Mouse (Mus musculus) retina, embryonic 14.5 days (tissue): ENCODE data around the gene Ppp1r21.

Experiments
- DNase-seq: peaks from one replicate; pipeline ENCODE4 v3.0.0-alpha.2; 2015; ENCODE audit warnings: low spot score

Gene Ppp1r21

DNA sequence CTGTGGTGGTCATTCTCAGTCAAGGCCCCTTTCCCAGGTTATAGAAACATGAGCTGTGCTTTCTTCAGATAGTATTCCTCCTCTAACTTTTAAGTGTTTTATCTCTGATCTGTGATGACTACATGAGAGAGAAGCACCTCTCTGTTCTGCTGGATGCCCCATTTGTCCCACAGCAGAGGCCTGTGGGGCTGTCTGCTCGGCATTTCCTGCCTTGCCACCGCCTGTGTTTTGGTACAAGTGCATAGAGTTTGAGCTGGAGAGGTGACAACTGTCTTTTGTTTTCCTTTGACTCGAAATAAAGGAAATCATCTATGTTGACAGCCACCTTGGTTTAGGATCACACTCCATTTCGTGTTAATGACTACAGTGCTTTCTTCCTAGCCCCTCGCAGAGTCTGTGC lies 44.9 kb downstream of the Ppp1r21 start:
- no peak for DNase-seq

DNA sequence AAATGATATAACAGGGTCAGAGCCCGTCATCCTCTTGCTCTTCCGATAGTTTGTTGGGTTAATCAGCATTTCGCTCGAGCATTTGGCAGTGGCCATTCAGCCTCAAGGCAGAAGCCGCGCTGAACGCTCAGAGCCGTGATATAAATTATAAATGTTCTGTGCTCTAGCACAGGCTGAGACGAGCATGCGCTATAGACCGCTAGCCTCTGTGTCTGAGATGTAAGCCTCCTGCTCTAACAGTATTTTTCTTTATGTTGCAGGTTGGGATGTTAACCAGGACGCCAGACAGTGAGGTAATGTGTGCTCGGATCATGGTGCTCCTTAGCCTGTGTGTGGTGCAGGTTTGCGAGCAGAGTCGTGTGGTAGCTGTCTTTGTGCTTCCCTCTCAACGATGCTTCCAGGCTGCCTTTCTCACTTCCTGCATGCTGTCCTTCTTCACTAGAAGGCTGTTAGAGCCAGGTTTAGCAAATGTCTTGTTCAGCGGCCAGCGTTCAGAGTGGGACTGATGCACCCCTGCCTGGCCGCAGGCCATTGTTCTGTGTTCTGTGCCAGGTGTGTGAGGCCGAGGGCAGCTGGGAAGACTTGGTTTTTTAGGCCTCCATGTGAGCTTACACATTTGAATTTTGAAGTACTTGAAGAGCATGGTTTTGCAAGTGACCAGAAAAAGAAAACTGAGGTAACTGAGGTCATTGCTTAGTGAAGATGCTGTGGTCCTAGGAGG lies 48.8 kb downstream of the Ppp1r21 start:
- peak; percentile 22 for DNase-seq

DNA sequence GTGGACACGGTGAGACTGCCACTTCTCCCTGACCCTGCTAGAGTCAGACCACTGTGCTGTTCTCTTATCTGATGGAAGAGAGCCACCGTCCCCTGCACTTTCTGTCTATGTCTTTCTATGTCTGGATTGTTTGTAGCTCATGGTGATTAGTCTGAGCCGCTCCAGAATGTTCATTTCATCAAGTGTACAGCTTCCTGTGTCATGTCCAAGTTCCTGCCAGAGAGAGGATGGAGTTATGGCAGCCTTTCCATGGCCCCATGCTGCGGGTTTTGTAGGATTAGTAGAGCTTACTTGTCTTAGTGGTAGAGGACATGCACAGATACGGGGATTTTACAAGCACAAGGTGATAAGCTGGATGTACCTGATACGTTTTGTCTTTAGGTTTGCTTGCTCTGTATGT lies 50.6 kb downstream of the Ppp1r21 start:
- DNase-seq = no peak

DNA sequence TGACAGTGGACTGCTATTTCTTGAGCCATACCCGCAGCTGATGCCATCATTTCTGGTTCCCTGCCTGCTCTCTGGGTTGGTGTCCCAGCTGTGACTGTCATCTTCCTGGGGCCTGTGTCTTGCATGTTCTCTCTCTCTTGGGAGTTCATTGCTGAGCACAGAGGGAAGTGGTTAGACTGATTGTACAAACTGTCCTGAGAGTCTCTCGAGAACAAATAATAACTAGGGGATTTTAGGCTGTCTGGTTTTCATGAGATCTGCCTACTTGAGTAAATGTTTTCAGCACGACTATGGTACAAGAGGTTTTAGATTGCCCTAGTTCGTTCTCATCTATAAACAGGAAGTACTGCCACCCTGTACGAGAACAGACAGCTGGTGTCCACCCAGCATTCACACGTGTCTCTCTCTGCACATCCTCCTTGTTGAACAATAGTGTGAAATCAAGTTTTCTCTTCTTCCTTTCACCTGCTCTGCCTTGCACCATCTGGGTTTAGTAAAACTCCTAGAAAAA lies 51.6 kb downstream of the Ppp1r21 start:
- no peak for DNase-seq

DNA sequence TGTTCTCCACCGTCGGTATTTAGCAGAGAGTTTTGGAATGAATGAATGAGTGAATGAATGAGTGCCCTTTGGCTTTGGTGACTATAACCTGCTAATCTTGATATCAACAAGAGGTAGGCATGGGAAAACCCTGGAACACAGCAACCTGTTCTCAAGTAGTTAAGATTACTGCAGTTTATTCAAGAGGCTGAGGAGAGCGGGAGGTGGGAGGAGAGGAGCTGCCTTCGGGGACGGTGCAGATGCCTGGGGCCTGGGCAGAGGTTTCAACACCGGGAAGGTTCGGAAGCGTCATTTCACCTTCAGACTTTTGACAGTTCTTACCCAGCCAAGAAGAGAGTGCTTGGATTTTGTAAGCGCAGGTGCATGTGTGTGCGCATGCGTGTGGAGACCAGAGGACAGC lies 53.1 kb downstream of the Ppp1r21 start:
- DNase-seq = no peak

DNA sequence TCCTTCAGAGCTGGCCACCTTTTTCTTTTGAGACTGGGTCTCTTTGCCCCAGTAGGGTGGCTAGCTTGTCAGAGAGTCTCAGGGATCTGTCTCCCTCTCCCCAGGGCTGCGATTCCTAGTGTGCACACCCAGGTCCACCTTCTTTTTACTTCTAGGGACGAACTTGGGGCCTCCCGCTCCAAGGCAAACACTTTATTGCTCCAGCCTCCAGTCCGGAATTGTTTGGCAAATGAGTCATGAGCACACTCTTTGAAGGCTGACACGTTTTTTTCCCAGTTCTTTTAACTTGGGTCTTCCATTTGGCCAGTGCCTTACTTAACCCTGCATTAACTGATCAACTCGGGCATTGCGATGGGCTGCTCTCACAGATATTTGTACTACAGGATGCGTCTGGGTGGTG lies 53.5 kb downstream of the Ppp1r21 start:
- DNase-seq = no peak

DNA sequence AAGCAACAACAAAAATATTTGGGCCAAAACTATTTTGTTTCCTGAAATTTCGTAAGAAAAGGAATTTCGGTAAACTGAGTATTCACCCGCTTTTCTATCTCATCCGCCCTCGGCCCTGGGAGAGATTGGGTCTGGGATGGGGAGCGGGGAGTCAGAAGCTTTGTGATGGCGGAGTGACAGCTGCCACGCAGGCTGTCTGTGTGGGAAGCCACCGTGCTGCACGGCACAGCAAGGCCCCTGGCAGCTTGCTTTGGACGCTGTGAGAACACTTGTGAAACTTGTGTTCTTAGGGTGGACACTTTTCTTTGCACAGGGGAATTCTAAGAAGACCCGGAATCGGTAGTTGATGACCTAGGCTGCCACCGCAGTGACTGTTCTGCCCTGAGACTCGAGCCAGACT lies 57.5 kb downstream of the Ppp1r21 start:
- DNase-seq = no peak

DNA sequence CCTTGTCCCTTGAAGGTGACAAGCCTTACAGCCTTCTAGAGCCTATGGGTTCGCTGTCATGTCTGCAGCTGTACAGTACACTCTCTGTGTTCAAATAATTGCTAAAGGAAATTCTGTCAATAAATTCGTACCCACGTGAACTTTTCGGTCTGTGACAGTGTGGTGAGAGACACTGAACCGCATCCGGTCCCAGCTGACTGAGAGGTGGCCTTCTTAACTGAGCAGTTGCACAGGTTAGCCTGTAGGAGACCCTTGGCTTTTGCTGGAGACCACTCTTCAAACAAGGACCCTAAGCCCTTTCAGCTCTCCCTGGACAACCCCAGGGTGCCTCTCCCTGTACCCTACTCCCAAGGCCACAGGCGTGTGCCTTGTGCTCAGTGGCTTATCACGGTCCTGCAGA lies 58.3 kb downstream of the Ppp1r21 start:
- no peak for DNase-seq

DNA sequence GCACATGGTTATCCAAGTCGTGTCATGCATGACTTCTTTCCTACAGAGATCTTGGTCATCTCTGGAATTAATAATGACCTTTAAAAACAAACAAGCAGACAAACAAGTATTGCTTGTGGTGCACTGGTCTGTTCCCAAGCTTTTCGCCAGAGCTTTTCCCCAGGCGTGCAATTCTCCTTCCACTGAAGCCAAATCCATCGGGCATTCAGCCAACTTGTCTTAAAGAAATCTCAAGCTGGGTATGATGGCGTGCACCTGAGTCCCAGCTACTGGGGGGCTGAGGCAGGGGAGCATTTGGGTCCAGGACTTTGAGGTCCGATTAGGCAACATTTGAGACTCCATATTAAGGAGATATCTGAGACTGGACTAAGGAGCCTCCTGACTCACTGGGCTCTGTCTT lies 60.3 kb downstream of the Ppp1r21 start:
- no peak for DNase-seq

DNA sequence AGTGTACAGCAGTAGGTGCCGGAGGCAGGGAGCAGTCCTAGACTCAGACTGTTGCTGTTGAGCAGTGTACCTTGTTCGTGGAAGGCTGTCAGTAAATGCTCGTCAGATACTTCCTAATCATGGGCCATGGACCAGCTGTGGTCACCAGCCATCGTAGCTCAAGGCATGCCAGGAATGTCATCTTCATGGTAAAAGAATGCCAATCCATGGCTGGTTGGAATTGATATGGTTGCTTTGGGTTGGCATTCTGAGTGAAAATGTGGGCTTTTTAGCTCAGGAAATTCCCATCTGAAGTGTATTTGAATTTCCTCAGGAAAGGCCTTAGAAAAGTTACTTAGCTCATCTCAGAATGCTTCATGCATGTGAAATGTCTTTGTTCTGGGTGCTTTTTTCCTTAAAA lies 65.2 kb downstream of the Ppp1r21 start:
- no peak for DNase-seq

DNA sequence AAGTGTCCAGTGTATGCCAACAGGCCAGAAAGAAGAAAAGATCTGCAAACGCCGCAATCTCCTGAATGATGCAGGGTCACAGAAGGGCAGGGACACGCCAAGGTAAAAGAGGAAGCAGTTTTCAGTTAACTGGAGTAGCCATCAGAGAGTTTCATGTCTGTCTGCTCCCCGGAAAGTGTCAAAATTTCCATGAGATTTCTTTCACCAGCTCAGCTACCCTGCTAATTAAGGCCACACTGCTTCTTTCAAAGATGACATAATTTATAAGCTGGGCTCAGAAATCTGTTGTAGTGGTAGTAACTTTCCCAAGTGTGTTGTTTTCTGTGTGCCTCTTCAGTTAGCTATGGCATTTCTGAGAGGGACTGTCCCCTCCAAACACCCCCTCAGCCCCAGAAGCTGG lies 66.2 kb downstream of the Ppp1r21 start:
- DNase-seq = no peak

DNA sequence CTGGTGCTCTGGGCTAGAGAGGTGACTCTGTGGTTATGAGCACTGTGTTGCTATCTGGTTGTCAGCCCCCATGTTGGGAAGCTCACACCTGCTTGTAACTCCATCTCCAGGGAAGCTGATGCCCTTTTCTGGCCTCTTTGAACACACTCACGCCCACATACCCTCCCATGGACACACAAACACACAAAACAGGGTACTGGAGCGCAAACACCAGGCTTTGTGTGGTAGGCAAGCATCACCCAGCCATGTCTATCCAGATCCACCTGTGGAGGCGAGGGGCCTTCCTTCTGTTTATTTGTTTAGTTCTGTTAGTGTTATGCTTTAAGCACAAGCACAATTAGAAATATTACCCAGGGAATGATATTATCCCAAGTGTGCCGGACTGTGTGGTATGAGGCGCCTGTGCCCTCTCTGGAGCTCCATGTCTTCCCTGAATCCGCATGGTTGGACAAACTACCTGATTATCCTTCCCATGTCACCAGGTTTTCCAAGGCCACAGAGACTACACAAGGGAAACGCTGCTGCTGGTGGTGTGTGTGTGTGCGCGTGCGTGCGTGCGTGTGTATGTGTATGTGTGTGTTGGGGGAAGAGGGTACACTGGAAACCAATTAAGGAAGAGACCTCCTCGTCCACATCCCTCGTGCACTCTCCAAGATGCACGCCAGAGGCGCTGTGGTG lies 66.8 kb downstream of the Ppp1r21 start:
- peak; percentile 85 for DNase-seq

DNA sequence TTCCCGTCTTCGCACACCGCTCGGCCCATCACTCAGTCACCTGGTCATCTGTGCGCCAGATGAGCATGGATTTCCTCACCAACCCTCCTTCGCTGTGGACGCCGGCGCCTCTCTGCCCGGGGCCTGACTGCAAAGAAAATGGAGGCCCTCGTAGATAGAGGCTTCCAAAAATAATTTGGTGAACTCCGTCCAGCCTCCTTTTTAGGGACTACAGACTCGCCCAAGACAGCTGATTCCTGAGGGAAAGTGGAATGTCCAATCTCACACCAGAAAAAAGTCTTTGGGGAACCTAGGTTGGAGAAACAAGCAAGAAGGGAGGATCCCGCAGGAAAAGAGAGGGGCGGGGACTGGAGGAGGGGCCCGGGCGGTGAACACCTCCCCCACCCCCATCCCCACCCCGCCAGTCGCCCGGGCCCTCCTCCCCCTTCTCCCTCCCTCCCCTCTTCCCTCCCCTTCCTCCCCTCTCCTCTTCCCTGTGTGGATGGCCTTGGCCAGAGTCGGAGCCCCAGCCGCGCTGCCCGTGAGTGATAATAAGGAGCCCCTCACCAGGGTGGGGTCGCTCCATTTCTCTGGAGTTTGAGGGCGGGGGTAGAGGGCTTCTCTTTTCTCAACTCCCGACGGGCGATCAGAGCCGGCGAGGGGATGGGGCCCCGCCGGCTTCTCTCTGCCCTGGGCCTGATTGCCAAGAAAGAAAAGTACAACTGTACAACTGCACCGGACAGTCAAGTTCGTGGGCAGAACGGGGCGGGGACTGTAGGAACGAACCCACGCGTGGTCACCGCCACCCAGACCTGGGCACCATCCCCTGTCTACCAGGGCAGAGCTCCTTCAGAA lies 67.5 kb downstream of the Ppp1r21 start, which contains the start of gene Ston1:
Gene Ston1, plus strand, starts transcription at position 463 of the 834 bp plus-strand sequence.
- DNase-seq = peak; percentile 72

DNA sequence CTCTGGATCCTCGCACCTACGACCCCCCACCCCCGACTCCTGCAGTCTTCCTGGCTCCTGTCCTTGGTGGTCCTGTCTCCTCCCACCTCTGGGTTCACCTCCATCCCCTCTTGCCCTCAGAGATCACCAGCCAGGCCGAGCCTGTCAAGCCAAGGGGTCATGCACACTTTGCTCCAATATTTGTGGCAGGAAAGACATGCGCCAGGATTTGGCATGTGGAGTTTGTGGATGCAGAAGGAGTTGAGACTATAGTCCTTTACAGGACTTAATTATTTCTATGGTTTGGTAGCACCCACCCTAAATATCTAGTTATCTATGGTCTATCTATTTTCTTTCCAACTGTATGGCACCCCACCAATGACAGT lies 68.1 kb downstream of the Ppp1r21 start:
- DNase-seq = no peak

DNA sequence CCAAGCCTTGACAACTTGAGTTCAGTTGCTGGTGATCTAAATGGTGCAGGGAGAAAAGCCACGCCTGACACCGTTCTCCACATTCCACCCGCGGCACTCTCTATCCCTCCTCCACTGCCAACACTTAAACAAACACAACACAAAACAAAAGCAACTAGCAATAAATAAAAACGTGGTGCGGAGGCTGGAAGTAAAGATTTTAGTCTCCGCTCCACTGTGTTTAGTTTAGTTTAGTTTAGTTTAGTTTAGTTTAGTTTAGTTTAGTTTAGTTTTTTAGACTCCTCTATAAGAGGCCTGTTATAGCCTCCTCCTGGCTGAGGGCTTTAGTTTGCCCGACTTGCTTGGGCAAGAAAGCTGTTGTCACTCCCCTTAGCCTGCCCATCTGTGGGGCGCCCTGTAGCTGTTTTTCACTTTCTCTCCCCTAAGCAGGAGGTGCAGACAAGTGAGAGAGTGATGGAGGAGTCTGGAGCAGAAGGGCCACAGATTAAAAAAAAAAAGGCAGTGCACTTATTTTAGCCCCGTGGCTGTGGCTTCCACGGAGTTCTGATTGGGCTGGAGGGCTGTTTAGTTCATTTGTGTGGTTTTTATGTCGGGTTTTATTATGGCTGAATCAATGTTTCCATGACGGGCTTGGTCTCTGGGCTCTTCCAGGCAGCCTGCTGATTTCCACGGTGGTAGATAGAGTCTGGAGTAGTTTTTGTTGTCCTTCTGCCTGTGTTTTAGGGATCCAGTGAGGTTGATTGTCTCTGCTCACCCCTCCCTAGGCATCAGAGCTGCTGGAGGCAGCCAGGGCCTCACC lies 68.9 kb downstream of the Ppp1r21 start:
- peak; percentile 16 for DNase-seq

DNA sequence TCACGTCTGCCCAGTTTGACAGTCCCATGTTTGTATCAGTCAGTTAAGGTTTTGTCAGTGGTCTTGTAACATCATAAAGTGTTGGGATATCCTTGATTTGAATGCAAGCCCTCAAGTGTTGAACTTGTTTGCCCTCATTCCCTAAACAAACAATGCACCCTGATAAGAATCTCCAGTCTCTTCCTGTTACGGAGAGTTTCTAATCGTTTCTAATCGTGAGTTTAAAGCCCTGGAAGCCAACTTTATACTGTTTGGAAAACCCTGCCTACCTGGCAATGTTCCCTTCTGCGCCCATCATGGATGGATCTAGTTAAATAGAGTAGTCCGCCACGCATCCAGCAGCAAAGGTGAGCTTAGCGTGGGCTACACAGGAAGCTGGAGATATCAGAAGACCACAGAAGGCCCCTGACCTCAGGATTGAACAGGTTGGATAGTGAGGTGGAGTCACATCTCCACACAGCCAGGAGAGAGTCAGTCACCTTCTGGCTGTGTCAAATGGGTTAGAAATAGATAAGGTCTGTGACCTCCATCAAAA lies 70.6 kb downstream of the Ppp1r21 start:
- no peak for DNase-seq

DNA sequence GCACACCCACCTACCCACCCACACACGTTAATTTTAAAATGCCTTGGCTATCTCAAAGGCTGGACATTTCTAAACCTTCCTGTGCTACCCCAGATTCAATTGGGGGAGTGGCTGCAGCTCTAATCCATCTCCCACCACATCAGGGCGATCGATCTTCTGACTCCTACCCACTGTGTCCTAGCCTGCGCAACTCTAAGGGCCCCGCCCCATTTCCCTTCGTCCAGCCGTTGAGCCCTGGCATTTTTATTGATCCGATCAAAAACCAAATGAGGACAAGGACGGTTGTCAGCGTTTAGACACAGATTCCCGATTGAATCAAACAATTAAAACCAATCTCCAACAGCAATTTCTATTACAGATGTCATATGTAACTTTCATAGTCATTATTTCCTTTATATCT lies 74.0 kb downstream of the Ppp1r21 start:
- DNase-seq = no peak

DNA sequence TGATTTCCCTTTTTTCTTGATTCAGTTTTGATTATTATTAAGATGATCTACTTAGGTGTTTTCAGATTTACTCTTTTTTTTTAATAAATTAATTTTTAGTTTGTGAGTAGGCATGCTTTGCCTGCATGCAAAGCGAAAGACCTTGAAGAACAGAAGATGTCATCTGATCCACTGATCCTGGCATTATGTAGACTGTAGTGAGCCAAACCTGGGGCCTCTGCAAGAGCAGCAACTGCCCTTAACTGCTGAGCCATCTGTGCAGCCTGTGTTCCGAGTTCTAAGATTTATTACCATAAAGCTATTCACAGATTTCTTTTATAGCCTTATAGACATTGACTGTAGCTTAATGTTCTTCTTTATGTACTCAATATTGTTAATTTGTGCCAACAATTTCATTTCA lies 76.1 kb downstream of the Ppp1r21 start:
- DNase-seq = no peak

DNA sequence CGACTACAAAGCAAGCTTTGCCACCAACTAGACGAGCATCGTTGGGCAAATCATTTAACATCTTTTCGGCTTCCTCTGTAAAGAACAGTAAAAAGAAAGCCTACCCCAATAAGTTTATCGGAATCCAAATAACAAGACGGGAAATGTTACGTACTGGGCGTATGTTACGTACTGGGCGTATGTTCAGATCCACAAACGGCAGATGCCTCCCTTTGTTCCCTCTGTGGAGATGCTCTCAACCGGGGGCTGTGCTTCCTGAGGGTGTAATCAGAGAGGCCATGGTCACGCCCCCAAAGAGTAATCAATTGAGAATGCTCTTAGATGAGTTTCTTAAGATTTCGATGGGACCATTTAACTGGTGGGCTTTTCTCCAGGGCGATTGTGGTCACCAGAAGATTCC lies 79.4 kb downstream of the Ppp1r21 start:
- DNase-seq = no peak

DNA sequence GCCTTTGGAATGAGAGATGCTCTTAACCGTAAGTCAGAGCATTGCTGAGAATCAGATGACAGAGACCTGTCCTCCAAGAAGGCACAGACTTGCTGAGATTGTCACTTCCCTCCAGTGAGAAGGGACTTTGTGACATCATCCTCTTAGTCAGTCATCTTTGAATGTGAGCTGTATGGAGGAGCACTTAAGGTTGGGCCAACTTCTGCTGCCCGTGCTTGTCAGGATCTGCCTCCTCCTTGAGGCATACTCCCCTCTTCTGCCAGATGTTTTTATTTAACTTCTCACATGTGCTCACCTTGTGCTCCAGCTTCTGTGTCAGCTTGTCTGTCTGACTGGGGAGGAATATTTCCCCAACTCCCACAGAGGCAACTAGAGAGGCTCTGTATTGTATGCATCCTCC lies 81.1 kb downstream of the Ppp1r21 start:
- no peak for DNase-seq

DNA sequence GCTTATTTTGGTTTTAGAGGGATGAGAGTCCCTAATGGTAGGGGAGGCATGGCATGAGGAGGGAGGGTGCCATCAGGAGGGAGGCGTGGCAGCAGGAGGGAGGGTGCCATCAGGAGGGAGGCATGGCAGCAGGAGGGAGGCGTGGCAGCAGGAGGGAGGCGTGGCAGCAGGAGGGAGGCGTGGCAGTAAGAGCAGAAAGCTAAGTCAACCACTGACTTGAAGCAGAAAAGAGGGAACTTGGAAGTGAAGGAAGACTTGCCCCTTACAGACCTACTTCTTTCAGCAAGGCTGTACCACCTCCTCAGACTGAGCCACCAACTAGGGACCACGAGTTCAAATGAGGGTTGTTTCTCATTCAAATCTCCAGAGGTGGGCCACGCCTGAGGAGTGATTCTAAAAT lies 83.3 kb downstream of the Ppp1r21 start:
- DNase-seq = no peak

DNA sequence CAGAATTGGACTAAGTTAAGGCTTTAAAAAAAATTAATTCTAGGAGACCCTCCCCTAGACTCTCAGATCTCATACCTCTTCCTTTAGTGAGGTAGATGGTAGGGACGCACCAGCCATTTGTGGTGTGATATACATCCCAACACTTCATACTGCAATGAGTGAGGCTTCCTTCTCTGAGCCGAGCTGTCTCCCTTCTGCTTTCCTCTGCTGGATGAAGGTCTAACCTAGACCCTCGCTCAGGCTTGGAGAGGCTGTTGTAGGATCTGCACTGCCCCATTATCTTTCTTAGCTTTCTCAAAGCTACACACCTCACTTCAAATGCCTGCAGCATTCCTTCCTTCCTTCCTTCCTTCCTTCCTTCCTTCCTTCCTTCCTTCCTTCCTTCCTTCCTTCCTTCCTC lies 83.8 kb downstream of the Ppp1r21 start:
- no peak for DNase-seq
